Mouse (Mus musculus): ENCODE measurements at regions not wholly inside any gene's neighbourhood (a gene's known extent, or its start where the extent isn't known, plus 50 kb on each side); places are given as distances from the start of the nearest gene placed in this dataset.

DNA sequence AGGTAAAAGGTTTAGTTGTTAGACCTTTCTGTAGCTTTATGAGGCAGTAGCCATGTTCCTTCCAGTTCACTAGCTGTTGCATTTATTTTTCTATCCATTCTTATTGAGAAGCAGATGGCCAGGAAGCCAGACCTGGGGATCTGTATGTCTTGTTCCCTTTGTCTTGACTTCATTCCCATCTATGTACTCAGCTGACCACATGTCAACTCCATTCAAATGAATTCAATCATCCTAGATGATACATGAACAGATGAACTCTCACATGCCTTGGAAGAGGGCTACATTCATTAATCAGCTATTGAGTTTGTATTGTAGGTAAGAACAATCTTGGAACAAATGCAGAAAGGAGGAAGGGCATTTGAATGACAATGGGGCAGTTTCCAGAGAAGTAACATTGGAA lies 2722.7 kb upstream of the Lrrc6 start:
- DNase-seq (ENCODE audit: low spot score in 2 of 2), result no peak

DNA sequence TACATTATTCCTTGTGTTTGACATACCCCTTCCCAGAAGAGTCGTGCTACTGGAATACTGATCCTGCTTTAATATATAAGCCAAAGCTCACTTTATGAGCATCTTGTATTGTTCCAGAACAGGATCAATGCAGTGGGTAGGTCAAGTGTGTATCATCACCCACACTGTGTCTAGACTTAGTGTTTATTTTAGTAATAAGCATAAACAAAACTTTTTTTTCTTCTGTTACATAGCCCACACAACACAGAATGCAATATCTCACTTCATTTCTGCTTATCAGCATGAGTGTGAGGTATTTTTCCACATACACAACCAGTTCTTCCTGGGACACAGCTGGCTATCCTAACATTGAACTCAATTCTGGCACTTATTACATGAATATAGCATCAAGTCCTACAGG lies 2721.7 kb upstream of the Lrrc6 start:
- no peak for DNase-seq (ENCODE audit: low spot score in 2 of 2)

Data from layer of hippocampus, adult 8-10 months (tissue).